In the genomic region with DNA sequence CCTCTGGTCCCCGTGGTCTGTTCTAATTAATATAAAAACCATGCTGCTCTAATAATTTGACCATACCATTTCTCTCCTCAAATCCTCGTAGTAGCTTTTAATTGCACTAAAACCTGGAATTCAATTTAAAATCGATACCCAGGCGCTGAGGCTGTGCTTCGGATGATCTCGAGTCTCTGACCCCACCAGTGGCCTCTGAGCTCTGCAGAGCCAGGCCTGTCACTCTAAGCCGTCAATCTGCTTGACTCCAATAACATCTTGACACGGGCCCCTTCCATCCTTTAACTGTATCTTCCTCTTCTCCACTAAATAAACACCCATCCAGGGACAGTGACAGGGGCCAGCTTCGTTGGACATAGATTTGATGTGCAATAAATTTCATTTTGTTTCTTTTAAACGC, we compare ENCODE assay signal across 13 mouse cellular contexts.
DNase-seq lines count a peak whose midpoint lies in the region; ATAC-seq and TF ChIP-seq lines count a peak whose summit lies in the region.
"Had no signal": no experiment of that assay in that cellular context is flagged by ENCODE, and none has a peak within 500 bp of the region (broad histone marks: within the 10 kb centered on the region; RNA-seq: fewer than 3 reads in every experiment).

No protein-coding gene starts in this region.

- no peaks in the 10 kb centered on the region for H3K27me3 ChIP-seq in hindbrain, embryonic 14.5 days (ENCODE audit: control insufficient read depth, insufficient read depth, low read length)
- H3K27me3 ChIP-seq in hindbrain, postnatal 0 days (ENCODE audit: insufficient read depth, low read length), result no peaks in the 10 kb centered on the region
- H3K27me3 ChIP-seq in midbrain, embryonic 13.5 days, result no peaks in the 10 kb centered on the region
- no peaks in the 10 kb centered on the region for H3K27me3 ChIP-seq in midbrain, embryonic 10.5 days (ENCODE audit: low read depth, poor library complexity, severe bottlenecking)
- H3K27me3 ChIP-seq in stomach, embryonic 16.5 days (ENCODE audit: control insufficient read depth, insufficient read depth, low read length), result no peaks in the 10 kb centered on the region
- H3K27me3 ChIP-seq: liver, embryonic 15.5 days had no signal

- no peaks in the 10 kb centered on the region for H3K9me3 ChIP-seq in hindbrain, embryonic 14.5 days (ENCODE audit: control insufficient read depth, low read length)
- no peaks in the 10 kb centered on the region for H3K9me3 ChIP-seq in hindbrain, postnatal 0 days (ENCODE audit: low read length)
- no peaks in the 10 kb centered on the region for H3K9me3 ChIP-seq in midbrain, embryonic 13.5 days
- H3K9me3 ChIP-seq in midbrain, embryonic 10.5 days (replicated peaks), result no peaks in the 10 kb centered on the region
- no peaks in the 10 kb centered on the region for H3K9me3 ChIP-seq in stomach, embryonic 16.5 days (replicated peaks; ENCODE audit: control insufficient read depth, low read length)
- H3K9me3 ChIP-seq: liver, embryonic 15.5 days had no signal

- 53% methylated on average over 10 of the region's 10 CpGs for WGBS in hindbrain, embryonic 14.5 days
- WGBS in hindbrain, postnatal 0 days, result 54% methylated on average over 10 of the region's 10 CpGs
- 60% methylated on average over 10 of the region's 10 CpGs for WGBS in midbrain, embryonic 13.5 days
- WGBS in midbrain, embryonic 10.5 days, result 64% methylated on average over 10 of the region's 10 CpGs
- WGBS in stomach, embryonic 16.5 days, result 53% methylated on average over 10 of the region's 10 CpGs

- DNase-seq in gastrocnemius, adult 2 months, result no peak
- DNase-seq in gastrocnemius, adult 18-20 months (ENCODE audit: low spot score), result no peak
- DNase-seq in hindbrain, embryonic 14.5 days (ENCODE audit: low spot score), result no peak
- no peak for DNase-seq in hindbrain, postnatal 0 days (ENCODE audit: low spot score)
- no peak for DNase-seq in midbrain, embryonic 10.5 days (ENCODE audit: low spot score)
- DNase-seq in gastrocnemius, postnatal 14 days, result no peak
- DNase-seq: B cell, adult 2 months; cerebellum, postnatal 36 days; thymus, postnatal 14 days had no signal

- TF ChIP-seq CTCF in gastrocnemius, adult 2 months (IDR thresholded peaks at IDR 0.05), result no peak
- TF ChIP-seq CTCF in hindbrain, postnatal 0 days (IDR thresholded peaks at IDR 0.05; ENCODE audit: low read depth), result no peak

- H3K4me3 ChIP-seq in gastrocnemius, adult 2 months, result peak overlapping the region; percentile 48
- H3K4me3 ChIP-seq in hindbrain, embryonic 14.5 days (replicated peaks; ENCODE audit: low read length), result no peak overlapping the region
- no peak overlapping the region for H3K4me3 ChIP-seq in hindbrain, postnatal 0 days (ENCODE audit: low read length)
- H3K4me3 ChIP-seq in midbrain, embryonic 13.5 days (replicated peaks), result no peak overlapping the region
- H3K4me3 ChIP-seq in midbrain, embryonic 10.5 days, result no peak overlapping the region
- H3K4me3 ChIP-seq in stomach, embryonic 16.5 days (replicated peaks; ENCODE audit: low read length), result no peak overlapping the region
- H3K4me3 ChIP-seq: erythroblast, embryonic 14.5 days; liver, embryonic 15.5 days had no signal

- no peaks in the 10 kb centered on the region for H3K36me3 ChIP-seq in hindbrain, embryonic 14.5 days (replicated peaks; ENCODE audit: control insufficient read depth, insufficient read depth)
- H3K36me3 ChIP-seq in hindbrain, postnatal 0 days (ENCODE audit: insufficient read depth, low read length), result no peaks in the 10 kb centered on the region
- no peaks in the 10 kb centered on the region for H3K36me3 ChIP-seq in midbrain, embryonic 13.5 days
- no peaks in the 10 kb centered on the region for H3K36me3 ChIP-seq in midbrain, embryonic 10.5 days
- no peaks in the 10 kb centered on the region for H3K36me3 ChIP-seq in stomach, embryonic 16.5 days (ENCODE audit: control insufficient read depth, insufficient read depth, low read length)
- H3K36me3 ChIP-seq: liver, embryonic 15.5 days had no signal

- peak overlapping the region; percentile 75 for H3K27ac ChIP-seq in gastrocnemius, adult 2 months
- no peak overlapping the region for H3K27ac ChIP-seq in hindbrain, embryonic 14.5 days
- no peak overlapping the region for H3K27ac ChIP-seq in hindbrain, postnatal 0 days
- no peak overlapping the region for H3K27ac ChIP-seq in midbrain, embryonic 13.5 days
- H3K27ac ChIP-seq in midbrain, embryonic 10.5 days (replicated peaks), result no peak overlapping the region
- peak overlapping the region; percentile 69 for H3K27ac ChIP-seq in stomach, embryonic 16.5 days (ENCODE audit: low read length)
- H3K27ac ChIP-seq: liver, embryonic 15.5 days had no signal

- intact Hi-C loops in gastrocnemius, adult 2 months (cut with DNase I), result loop anchor here (5.0 to 10.0 kb wide), 2 partner anchors 69 to 966 kb away; partner anchors contain the start of gene Asb4
- intact Hi-C loops in gastrocnemius, postnatal 14 days (cut with DNase I; ENCODE audit: low total_unique reads), result loop anchor here (10.0 kb wide), 1 partner anchor 126 kb away; no protein-coding TSS in a partner anchor

- no peaks in the 10 kb centered on the region; the same call in 1 of the 2 replicates for H3K4me1 ChIP-seq in hindbrain, embryonic 14.5 days (replicated peaks; ENCODE audit: control insufficient read depth, insufficient read depth, low read length)
- H3K4me1 ChIP-seq in hindbrain, postnatal 0 days (ENCODE audit: insufficient read depth, low read length), result no peaks in the 10 kb centered on the region
- H3K4me1 ChIP-seq in midbrain, embryonic 13.5 days (replicated peaks), result peaks cover 13% of the 10 kb centered on the region; the same call in 1 of the 2 replicates
- no peaks in the 10 kb centered on the region; the same call in 1 of the 2 replicates for H3K4me1 ChIP-seq in midbrain, embryonic 10.5 days
- peaks cover 8% of the 10 kb centered on the region for H3K4me1 ChIP-seq in stomach, embryonic 16.5 days (ENCODE audit: control insufficient read depth, insufficient read depth, low read length)
- H3K4me1 ChIP-seq: liver, embryonic 15.5 days had no signal

- no peak overlapping the region for H3K4me2 ChIP-seq in hindbrain, embryonic 14.5 days (replicated peaks)
- H3K4me2 ChIP-seq in hindbrain, postnatal 0 days (ENCODE audit: low read depth, low read length), result no peak overlapping the region
- H3K4me2 ChIP-seq in midbrain, embryonic 13.5 days (replicated peaks), result no peak overlapping the region
- peak overlapping the region; percentile 29; the same call in 1 of the 2 replicates for H3K4me2 ChIP-seq in stomach, embryonic 16.5 days (ENCODE audit: low read depth, low read length)
- H3K4me2 ChIP-seq: liver, embryonic 15.5 days had no signal

- ATAC-seq in hindbrain, embryonic 14.5 days (ENCODE audit: low FRiP score), result peak; percentile 25; the same call in 1 of the 2 replicates
- no peak for ATAC-seq in hindbrain, postnatal 0 days
- ATAC-seq in midbrain, embryonic 13.5 days, result peak; percentile 28; the same call in 1 of the 2 replicates
- no peak for ATAC-seq in stomach, embryonic 16.5 days (ENCODE audit: insufficient read depth, low FRiP score)

- H3K9ac ChIP-seq in hindbrain, embryonic 14.5 days, result no peak overlapping the region
- no peak overlapping the region for H3K9ac ChIP-seq in hindbrain, postnatal 0 days (replicated peaks; ENCODE audit: low read length)
- H3K9ac ChIP-seq in midbrain, embryonic 13.5 days (replicated peaks), result 0 out of 2 replicates have a peak overlapping the region, but pooled peaks have one; percentile 14
- no peak overlapping the region for H3K9ac ChIP-seq in stomach, embryonic 16.5 days (ENCODE audit: low read length)
- H3K9ac ChIP-seq: liver, embryonic 15.5 days had no signal

Comparison
In these comparisons a context has a peak if more than half of its experiments do, and no peak if none do; other contexts are left out.
1. ATAC-seq: peak in hindbrain, embryonic 14.5 days (single experiment) and midbrain, embryonic 13.5 days (single experiment); none in hindbrain, postnatal 0 days (single experiment) and stomach, embryonic 16.5 days (single experiment).
2. H3K27ac ChIP-seq: peak in gastrocnemius, adult 2 months (single experiment) and stomach, embryonic 16.5 days (single experiment); none in hindbrain, embryonic 14.5 days (single experiment), hindbrain, postnatal 0 days (single experiment), midbrain, embryonic 13.5 days (single experiment) and midbrain, embryonic 10.5 days (single experiment).